10 mouse cellular contexts compared by ENCODE assay signal in genomic region chr2:167528278-167528677, GRCm38 (mm10). TPM values are rescaled to one million over a fixed set of nuclear protein-coding genes. Genes with fewer than 3 reads are reported as not detected.
DNase-seq lines count a peak whose midpoint lies in the region; ATAC-seq and TF ChIP-seq lines count a peak whose summit lies in the region.
"Had no signal": no experiment of that assay in that cellular context is flagged by ENCODE, and none has a peak within 500 bp of the region (broad histone marks: within the 10 kb centered on the region; RNA-seq: fewer than 3 reads in every experiment).

No protein-coding gene starts in this region.

- no peaks in the 10 kb centered on the region for H3K36me3 ChIP-seq in testis, adult 2 months (ENCODE audit: control insufficient read depth, insufficient read depth, low read length)

- TF ChIP-seq CTCF in testis, adult 2 months (IDR thresholded peaks at IDR 0.05; ENCODE audit: control insufficient read depth, insufficient read depth, insufficient replicate concordance, low read depth, low read length) = peak; percentile 41; the same call in 1 of the 2 replicates

- no peak overlapping the region for H3K4me3 ChIP-seq in testis, adult 2 months (ENCODE audit: control insufficient read depth, low read depth, low read length)

- no peaks in the 10 kb centered on the region for H3K27me3 ChIP-seq in testis, adult 2 months (ENCODE audit: control insufficient read depth, insufficient read depth, low read length)

- H3K4me1 ChIP-seq in testis, adult 2 months (ENCODE audit: control insufficient read depth, insufficient read depth, low read length) = no peaks in the 10 kb centered on the region; the same call in 1 of the 2 replicates

- no peak for TF ChIP-seq POLR2A in testis, adult 2 months (IDR thresholded peaks at IDR 0.05; ENCODE audit: control insufficient read depth, low read depth, low read length)

- ATAC-seq in erythroblast, adult 5-6 weeks (replicated peaks; ENCODE audit: low FRiP score, poor library complexity, severe bottlenecking) = peak; percentile 63; the same call in 1 of the 2 replicates

- peak; percentile 22 for DNase-seq in kidney, adult 18-20 months
- no peak for DNase-seq in kidney, adult 9 months
- DNase-seq in testis, postnatal 14 days (ENCODE audit: low spot score) = no peak
- no peak for DNase-seq in urinary bladder, adult 2 months (ENCODE audit: low spot score)
- no peak for DNase-seq in adrenal gland, postnatal 4 days (ENCODE audit: low spot score in 2 of 2)
- no peak for DNase-seq in urinary bladder, postnatal 4 days (ENCODE audit: low spot score in 2 of 2)

- no peak overlapping the region for H3K27ac ChIP-seq in testis, adult 2 months (ENCODE audit: control insufficient read depth, insufficient read depth, low read depth, low read length)
- H3K27ac ChIP-seq: macrophage had no signal

RNA-seq across cellular contexts. Expression of gene Snai1, which starts 9.7 kb away (rescaled TPM):
- polyA plus RNA-seq in testis, adult 2 months (2012; rRNA removed) = 7.9 TPM in 2 replicates
- total RNA-seq in erythroblast, adult 5-6 weeks (2015; ENCODE audit: low replicate concordance) = not detected in 2 replicates
- total RNA-seq in erythroblast, adult 5-6 weeks (2017; ENCODE audit: low replicate concordance) = 0.70 TPM in 1 of 2 replicates, not detected in the other
- polyA plus RNA-seq in urinary bladder, adult 2 months (2012; rRNA removed) = 21.3 and 31.0 TPM in 2 replicates
- total RNA-seq in adrenal gland, postnatal 4 days (2021) = 10 to 100 TPM; 13.2 to 14.8 TPM
- total RNA-seq: hematopoietic stem cell, adult 5-6 weeks had no signal
- polyA plus RNA-seq: macrophage had no signal

RNA-seq across cellular contexts. Expression of gene Spata2, which starts 35.6 kb away (rescaled TPM):
- 14.9 and 15.0 TPM in 2 replicates for polyA plus RNA-seq in testis, adult 2 months (2012; rRNA removed)
- total RNA-seq in erythroblast, adult 5-6 weeks (2015; ENCODE audit: low replicate concordance) = 6.1 and 9.4 TPM in 2 replicates
- total RNA-seq in erythroblast, adult 5-6 weeks (2017; ENCODE audit: low replicate concordance) = 6.3 and 7.6 TPM in 2 replicates
- 15.1 and 15.2 TPM in 2 replicates for polyA plus RNA-seq in urinary bladder, adult 2 months (2012; rRNA removed)
- 10 to 100 TPM; 33.9 TPM for total RNA-seq in adrenal gland, postnatal 4 days (2021)

RNA-seq across cellular contexts. Expression of gene Rnf114, which starts 35.8 kb away (rescaled TPM):
- 69.1 and 70.1 TPM in 2 replicates for polyA plus RNA-seq in testis, adult 2 months (2012; rRNA removed)
- 39.6 and 41.6 TPM in 2 replicates for total RNA-seq in erythroblast, adult 5-6 weeks (2015; ENCODE audit: low replicate concordance)
- 32.3 and 41.5 TPM in 2 replicates for total RNA-seq in erythroblast, adult 5-6 weeks (2017; ENCODE audit: low replicate concordance)
- 78.6 and 81.3 TPM in 2 replicates for polyA plus RNA-seq in urinary bladder, adult 2 months (2012; rRNA removed)
- total RNA-seq in adrenal gland, postnatal 4 days (2021) = 10 to 100 TPM; 65.0 to 66.6 TPM

Comparison
In these comparisons a context has a peak if more than half of its experiments do, and no peak if none do; other contexts are left out.
1. RNA of gene Snai1, which starts 9.7 kb away (total RNA-seq): 13.2 to 14.8 TPM in adrenal gland, postnatal 4 days; 0.70 TPM in erythroblast, adult 5-6 weeks; every median in the first group is over 4 times any median in the second.